Mouse (Mus musculus): ENCODE measurements around the gene Spag16. TPM values are rescaled to one million over a fixed set of nuclear protein-coding genes. Genes with fewer than 3 reads are reported as not detected.

Spag16 gene
- polyA plus RNA-seq, 1 experiment: not detected

- no peaks in the 10 kb centered on the region for H3K27me3 ChIP-seq (replicated peaks)
- no peaks in the 10 kb centered on the region for H3K4me1 ChIP-seq
- H3K9me3 ChIP-seq: no peaks in the 10 kb centered on the region
- no peaks in the 10 kb centered on the region for H3K36me3 ChIP-seq (replicated peaks; ENCODE audit: low read length)
- H3K4me3 ChIP-seq (replicated peaks): no peak overlapping the region
- no peak for TF ChIP-seq GATA1 (IDR thresholded peaks at IDR 0.05; ENCODE audit: borderline replicate concordance, low read length)
- no peak for TF ChIP-seq FLI1 (IDR thresholded peaks at IDR 0.05; ENCODE audit: low read length)
Measured at GRCm38 (mm10) chr1:70265920-70266505, 439.2 kb downstream of the Spag16 start.

GRCm38 (mm10) chr1:70270139-70270538, 443.4 kb downstream of the Spag16 start:
- TF ChIP-seq GATA1 (IDR thresholded peaks at IDR 0.05; ENCODE audit: borderline replicate concordance, low read length): no peak
- no peak for TF ChIP-seq FLI1 (IDR thresholded peaks at IDR 0.05; ENCODE audit: low read length)
- Histone ChIP-seq H3K36me3 (replicated peaks; ENCODE audit: low read length) (no peaks in the 10 kb centered on the region), H3K4me3 (replicated peaks) (no peak overlapping the region), H3K9me3 (0 out of 2 replicates have a peak, but pooled peaks cover 3% of the 10 kb centered on the region), H3K27me3 (replicated peaks) (no peaks in the 10 kb centered on the region), H3K4me1 (no peaks in the 10 kb centered on the region)

- H3K9me3 ChIP-seq: 0 out of 2 replicates have a peak, but pooled peaks cover 3% of the 10 kb centered on the region
- TF ChIP-seq GATA1 (IDR thresholded peaks at IDR 0.05; ENCODE audit: borderline replicate concordance, low read length): no peak
- TF ChIP-seq FLI1 (IDR thresholded peaks at IDR 0.05; ENCODE audit: low read length): no peak
- H3K4me1 ChIP-seq: no peaks in the 10 kb centered on the region
- H3K4me3 ChIP-seq (replicated peaks): no peak overlapping the region
- H3K36me3 ChIP-seq (replicated peaks; ENCODE audit: low read length): no peaks in the 10 kb centered on the region
- no peaks in the 10 kb centered on the region for H3K27me3 ChIP-seq (replicated peaks)
Measured at GRCm38 (mm10) chr1:70272753-70273152, 446.0 kb downstream of the Spag16 start.

- Histone ChIP-seq H3K27me3 (replicated peaks) (no peaks in the 10 kb centered on the region), H3K36me3 (replicated peaks; ENCODE audit: low read length) (no peaks in the 10 kb centered on the region), H3K4me3 (replicated peaks) (no peak overlapping the region), H3K9me3 (no peaks in the 10 kb centered on the region), H3K4me1 (no peaks in the 10 kb centered on the region)
- TF ChIP-seq GATA1 (IDR thresholded peaks at IDR 0.05; ENCODE audit: borderline replicate concordance, low read length): no peak
- TF ChIP-seq FLI1 (IDR thresholded peaks at IDR 0.05; ENCODE audit: low read length): no peak
Measured at GRCm38 (mm10) chr1:70279296-70279695, 452.5 kb downstream of the Spag16 start.

- H3K4me1 ChIP-seq: no peaks in the 10 kb centered on the region
- H3K27me3 ChIP-seq (replicated peaks): no peaks in the 10 kb centered on the region
- H3K36me3 ChIP-seq (replicated peaks; ENCODE audit: low read length): no peaks in the 10 kb centered on the region
- TF ChIP-seq FLI1 (IDR thresholded peaks at IDR 0.05; ENCODE audit: low read length): no peak
- TF ChIP-seq GATA1 (IDR thresholded peaks at IDR 0.05; ENCODE audit: borderline replicate concordance, low read length): no peak
- 0 out of 2 replicates have a peak, but pooled peaks cover 3% of the 10 kb centered on the region for H3K9me3 ChIP-seq
- H3K4me3 ChIP-seq (replicated peaks): no peak overlapping the region
Measured at GRCm38 (mm10) chr1:70283388-70283787, 456.6 kb downstream of the Spag16 start.

GRCm38 (mm10) chr1:70284140-70284539, 457.4 kb downstream of the Spag16 start:
- Histone ChIP-seq H3K4me1 (no peaks in the 10 kb centered on the region), H3K4me3 (replicated peaks) (no peak overlapping the region), H3K36me3 (replicated peaks; ENCODE audit: low read length) (no peaks in the 10 kb centered on the region), H3K9me3 (0 out of 2 replicates have a peak, but pooled peaks cover 3% of the 10 kb centered on the region), H3K27me3 (replicated peaks) (no peaks in the 10 kb centered on the region)
- TF ChIP-seq GATA1 (IDR thresholded peaks at IDR 0.05; ENCODE audit: borderline replicate concordance, low read length) (no peak), FLI1 (IDR thresholded peaks at IDR 0.05; ENCODE audit: low read length) (no peak)

GRCm38 (mm10) chr1:70316128-70316765, 489.5 kb downstream of the Spag16 start:
- Histone ChIP-seq H3K36me3 (replicated peaks; ENCODE audit: low read length) (no peaks in the 10 kb centered on the region), H3K4me1 (no peaks in the 10 kb centered on the region), H3K4me3 (replicated peaks) (no peak overlapping the region), H3K27me3 (replicated peaks) (no peaks in the 10 kb centered on the region), H3K9me3 (no peaks in the 10 kb centered on the region)
- no peak for TF ChIP-seq GATA1 (IDR thresholded peaks at IDR 0.05; ENCODE audit: borderline replicate concordance, low read length)
- no peak for TF ChIP-seq FLI1 (IDR thresholded peaks at IDR 0.05; ENCODE audit: low read length)

GRCm38 (mm10) chr1:70320951-70321350, 494.2 kb downstream of the Spag16 start:
- Histone ChIP-seq H3K4me3 (replicated peaks) (no peak overlapping the region), H3K27me3 (replicated peaks) (no peaks in the 10 kb centered on the region), H3K36me3 (replicated peaks; ENCODE audit: low read length) (no peaks in the 10 kb centered on the region), H3K9me3 (no peaks in the 10 kb centered on the region), H3K4me1 (no peaks in the 10 kb centered on the region)
- TF ChIP-seq FLI1 (IDR thresholded peaks at IDR 0.05; ENCODE audit: low read length) (no peak), GATA1 (IDR thresholded peaks at IDR 0.05; ENCODE audit: borderline replicate concordance, low read length) (no peak)

- Histone ChIP-seq H3K9me3 (peaks cover 4% of the 10 kb centered on the region), H3K27me3 (replicated peaks) (no peaks in the 10 kb centered on the region), H3K4me1 (no peaks in the 10 kb centered on the region), H3K4me3 (replicated peaks) (no peak overlapping the region), H3K36me3 (replicated peaks; ENCODE audit: low read length) (no peaks in the 10 kb centered on the region)
- TF ChIP-seq FLI1 (IDR thresholded peaks at IDR 0.05; ENCODE audit: low read length): no peak
- TF ChIP-seq GATA1 (IDR thresholded peaks at IDR 0.05; ENCODE audit: borderline replicate concordance, low read length): no peak
Measured at GRCm38 (mm10) chr1:70346179-70346578, 519.4 kb downstream of the Spag16 start.

GRCm38 (mm10) chr1:70351371-70351770, 524.6 kb downstream of the Spag16 start:
- Histone ChIP-seq H3K36me3 (replicated peaks; ENCODE audit: low read length) (no peaks in the 10 kb centered on the region), H3K9me3 (peaks cover 4% of the 10 kb centered on the region), H3K27me3 (replicated peaks) (no peaks in the 10 kb centered on the region), H3K4me3 (replicated peaks) (no peak overlapping the region), H3K4me1 (no peaks in the 10 kb centered on the region)
- no peak for TF ChIP-seq FLI1 (IDR thresholded peaks at IDR 0.05; ENCODE audit: low read length)
- no peak for TF ChIP-seq GATA1 (IDR thresholded peaks at IDR 0.05; ENCODE audit: borderline replicate concordance, low read length)
